Mouse (Mus musculus) liver, embryonic 14.5 days (tissue): ENCODE data around the gene Ctnnb1. TPM values are rescaled to one million over a fixed set of nuclear protein-coding genes. Genes with fewer than 3 reads are reported as not detected.

ENCODE experiments used
- ATAC-seq: fragments of 200-750 bp; cut with Nextera tagmentation; 2 replicates; pipeline ENCODE4 v1.8.0; 2017; ENCODE audit warnings: moderate number of reproducible peaks, mild to moderate bottlenecking, moderate library complexity; ENCODE audit not compliant: insufficient read depth
- DNase-seq, 3 experiments: peaks; one replicate each; pipeline ENCODE4 v3.0.0-alpha.2; 2012 to 2013; ENCODE audit warnings: low read depth in 3 of 3, low spot score in 3 of 3
- H3K27ac ChIP-seq: fragments of 300-500 bp; sonication (generic); 2 replicates; pipeline ENCODE4 v1.5.1; 2014; ENCODE audit warnings: moderate library complexity, mild to moderate bottlenecking, control low read depth, inconsistent platforms
- H3K27me3 ChIP-seq: fragments of 300-500 bp; sonication (generic); 2 replicates; pipeline ENCODE4 v1.6.1; 2014; ENCODE audit warnings: mild to moderate bottlenecking, low read length, moderate library complexity; ENCODE audit not compliant: control insufficient read depth, insufficient read depth
- H3K36me3 ChIP-seq: fragments of 300-500 bp; sonication (generic); replicated peaks from 2 replicates; pipeline ENCODE4 v1.6.1; 2014; ENCODE audit warnings: low read depth; ENCODE audit not compliant: control insufficient read depth, insufficient read depth
- H3K4me1 ChIP-seq, 2 experiments: fragments of 200-500 bp in 1 of 2; fragments of 300-500 bp in 1 of 2; sonication (generic) in 1 of 2; replicated peaks; 2 replicates each; pipeline ENCODE4 v1.6.1; 2012 to 2014; ENCODE audit warnings: antibody characterized with exemption in 1 of 2, inconsistent platforms in 1 of 2, low read length in 1 of 2; ENCODE audit not compliant: control insufficient read depth in 2 of 2, insufficient read depth in 2 of 2
- H3K4me2 ChIP-seq: fragments of 300-500 bp; sonication (generic); 2 replicates; pipeline ENCODE4 v1.6.1; 2014; ENCODE audit warnings: low read depth, mild to moderate bottlenecking, control low read depth, moderate library complexity
- H3K4me3 ChIP-seq, 2 experiments: fragments of 200-500 bp in 1 of 2; fragments of 300-500 bp in 1 of 2; sonication (generic) in 1 of 2; 2 replicates each; pipeline ENCODE4 v1.5.1; 2012 to 2014; ENCODE audit warnings: low read depth in 2 of 2, low read length in 2 of 2, mild to moderate bottlenecking in 2 of 2, control low read depth in 1 of 2, inconsistent platforms in 1 of 2, moderate library complexity in 1 of 2; ENCODE audit not compliant: insufficient read depth in 1 of 2
- H3K9ac ChIP-seq: fragments of 300-500 bp; sonication (generic); replicated peaks from 2 replicates; pipeline ENCODE4 v1.6.1; 2014; ENCODE audit warnings: mild to moderate bottlenecking, control low read depth, moderate library complexity
- H3K9me3 ChIP-seq: fragments of 300-500 bp; sonication (generic); 2 replicates; pipeline ENCODE4 v1.6.1; 2016; ENCODE audit warnings: low read length, mixed read lengths; ENCODE audit not compliant: control insufficient read depth
- CTCF ChIP-seq: IDR thresholded peaks from 2 replicates; pipeline ENCODE4 v1.5.1; 2016; ENCODE audit warnings: antibody characterized with exemption, low read depth, control low read depth
- EP300 ChIP-seq: IDR thresholded peaks from 2 replicates; pipeline ENCODE4 v1.6.1; 2016; ENCODE audit warnings: antibody characterized with exemption, low read depth
- WGBS: fragments of 180-500 bp; shearing (Covaris S2); extraction: QIAGEN DNeasy Blood & Tissue Kit; methylation state at CpG from one replicate; pipeline ENCODE4 v1.1.7; 2014; ENCODE audit not compliant: insufficient replicate concordance; 5-methylcytosine and 5-hydroxymethylcytosine counted together
- polyA plus RNA-seq, 2 experiments: library from polyadenylated mRNA; depleted of rRNA in 1 of 2; stranded (reverse) in 1 of 2; unstranded in 1 of 2; fragments of >200 nt; fragmentation: Nextera tagmentation in 1 of 2; extraction: Ambion mirVana in 1 of 2; gene quantifications; 2 replicates each; pipeline versions ENCODE4 v1.2.1 to v1.2.3; 2012 to 2014

The Ctnnb1 gene
- polyA plus RNA-seq, 2 experiments = 69.5 to 105 TPM

GRCm38 (mm10) chr9:120887631-120888030 lies 41.4 kb upstream of the Ctnnb1 start:
- Histone ChIP-seq H3K4me1 (peaks cover 0 to 6% of the 10 kb centered on the region in 2 experiments; a peak in 1 of 4 replicates), H3K36me3 (no peaks in the 10 kb centered on the region), H3K27me3 (no peaks in the 10 kb centered on the region), H3K9me3 (no peaks in the 10 kb centered on the region), H3K4me2 (no peak overlapping the region), H3K4me3 (no peak overlapping the region), H3K27ac (no peak overlapping the region), H3K9ac (no peak overlapping the region)
- DNase-seq (no peak), ATAC-seq (no peak)
- TF ChIP-seq EP300 = no peak
- no peak for TF ChIP-seq CTCF
- 52% methylated on average over 2 of the region's 2 CpGs for WGBS

GRCm38 (mm10) chr9:120893435-120893834 lies 35.6 kb upstream of the Ctnnb1 start:
- peak overlapping the region; percentile 28; the same call in 1 of the 2 replicates for H3K4me2 ChIP-seq
- H3K27me3 ChIP-seq = no peaks in the 10 kb centered on the region
- H3K36me3 ChIP-seq = no peaks in the 10 kb centered on the region
- ATAC-seq = peak; percentile 13; the same call in 1 of the 2 replicates
- 72% methylated on average over 11 of the region's 11 CpGs for WGBS
- DNase-seq = peak in 1 of 3 experiments; percentile 24
- H3K9ac ChIP-seq = no peak overlapping the region
- no peaks in the 10 kb centered on the region for H3K9me3 ChIP-seq
- TF ChIP-seq CTCF = no peak
- no peak for TF ChIP-seq EP300
- H3K27ac ChIP-seq = no peak overlapping the region
- no peak overlapping the region for H3K4me3 ChIP-seq
- peaks cover 0 to 7% of the 10 kb centered on the region in 2 experiments; a peak in 2 of 4 replicates for H3K4me1 ChIP-seq

- Histone ChIP-seq H3K36me3 (no peaks in the 10 kb centered on the region), H3K9ac (no peak overlapping the region), H3K4me3 (0 out of 4 replicates have a peak overlapping the region, but pooled peaks of 1 of the 2 experiments have one; percentile 3), H3K4me2 (peak overlapping the region; percentile 28), H3K9me3 (no peaks in the 10 kb centered on the region), H3K27ac (no peak overlapping the region), H3K4me1 (peaks cover 0 to 7% of the 10 kb centered on the region in 2 experiments; a peak in 2 of 4 replicates), H3K27me3 (no peaks in the 10 kb centered on the region)
- no peak for ATAC-seq
- 10% methylated on average over 10 of the region's 10 CpGs for WGBS
- DNase-seq = no peak
- TF ChIP-seq EP300 (no peak), CTCF (no peak)
Measured at GRCm38 (mm10) chr9:120893971-120894370, 35.0 kb upstream of the Ctnnb1 start.

GRCm38 (mm10) chr9:120894376-120894775 lies 34.6 kb upstream of the Ctnnb1 start:
- DNase-seq = no peak
- H3K9ac ChIP-seq = no peak overlapping the region

GRCm38 (mm10) chr9:120896502-120896901 lies 32.5 kb upstream of the Ctnnb1 start:
- Histone ChIP-seq H3K4me3 (no peak overlapping the region), H3K27me3 (no peaks in the 10 kb centered on the region), H3K27ac (no peak overlapping the region), H3K9ac (no peak overlapping the region), H3K4me2 (no peak overlapping the region), H3K36me3 (no peaks in the 10 kb centered on the region), H3K4me1 (peaks cover 0 to 7% of the 10 kb centered on the region in 2 experiments; a peak in 2 of 4 replicates), H3K9me3 (no peaks in the 10 kb centered on the region)
- 25% methylated on average over 5 of the region's 5 CpGs for WGBS
- DNase-seq = no peak
- no peak for TF ChIP-seq EP300
- TF ChIP-seq CTCF = no peak
- ATAC-seq = no peak

More at GRCm38 (mm10) chr9:120894376-120894775, 34.6 kb upstream of the Ctnnb1 start:
- ATAC-seq = no peak
- no peak overlapping the region for H3K27ac ChIP-seq
- no peak for TF ChIP-seq EP300
- no peak for TF ChIP-seq CTCF
- H3K4me2 ChIP-seq = no peak overlapping the region
- peaks cover 0 to 7% of the 10 kb centered on the region in 2 experiments; a peak in 2 of 4 replicates for H3K4me1 ChIP-seq
- no peaks in the 10 kb centered on the region for H3K27me3 ChIP-seq
- WGBS = 68% methylated on average over 9 of the region's 9 CpGs
- H3K9me3 ChIP-seq = no peaks in the 10 kb centered on the region
- H3K36me3 ChIP-seq = no peaks in the 10 kb centered on the region
- no peak overlapping the region for H3K4me3 ChIP-seq
